Mouse (Mus musculus) hindbrain, embryonic 14.5 days (tissue): ENCODE measurements at regions not wholly inside any gene's neighbourhood (a gene's known extent, or its start where the extent isn't known, plus 50 kb on each side); places are given as distances from the start of the nearest gene placed in this dataset.
A peak's percentile ranks its signal among the peaks of the same experiment; 100 is the strongest.
"Not testable (repeated sequence)": the region's sequence is repeated elsewhere in the genome, so short reads cannot be mapped to it uniquely, and the experiment has no call there.

Experiments used
- ATAC-seq: fragments of 200-750 bp; cut with Nextera tagmentation; 2 replicates; pipeline ENCODE4 v1.8.0; 2017; ENCODE audit warnings: moderate number of reproducible peaks, mild to moderate bottlenecking, moderate TSS enrichment, moderate library complexity; ENCODE audit not compliant: low FRiP score
- DNase-seq: peaks from one replicate; pipeline ENCODE4 v3.0.0-alpha.2; 2015; ENCODE audit warnings: low spot score
- H3K27ac ChIP-seq: fragments of 300-500 bp; sonication (generic); 2 replicates; pipeline ENCODE4 v1.5.1; 2014; ENCODE audit warnings: mild to moderate bottlenecking, moderate library complexity
- H3K27me3 ChIP-seq: fragments of 300-500 bp; sonication (generic); 2 replicates; pipeline ENCODE4 v1.6.1; 2014; ENCODE audit warnings: mild to moderate bottlenecking, low read length, mixed read lengths; ENCODE audit not compliant: control insufficient read depth, insufficient read depth
- H3K36me3 ChIP-seq: fragments of 300-500 bp; sonication (generic); replicated peaks from 2 replicates; pipeline ENCODE4 v1.6.1; 2014; ENCODE audit not compliant: control insufficient read depth, insufficient read depth
- H3K4me1 ChIP-seq: fragments of 300-500 bp; sonication (generic); replicated peaks from 2 replicates; pipeline ENCODE4 v1.6.1; 2014; ENCODE audit warnings: antibody characterized with exemption, low read length, mixed read lengths; ENCODE audit not compliant: control insufficient read depth, insufficient read depth
- H3K4me2 ChIP-seq: fragments of 300-500 bp; sonication (generic); replicated peaks from 2 replicates; pipeline ENCODE4 v1.6.1; 2014; ENCODE audit warnings: mild to moderate bottlenecking, moderate library complexity
- H3K4me3 ChIP-seq: fragments of 300-500 bp; sonication (generic); replicated peaks from 2 replicates; pipeline ENCODE4 v1.5.1; 2014; ENCODE audit warnings: mild to moderate bottlenecking, low read length
- H3K9ac ChIP-seq: fragments of 300-500 bp; sonication (generic); 2 replicates; pipeline ENCODE4 v1.6.1; 2014
- H3K9me3 ChIP-seq: fragments of 300-500 bp; sonication (generic); 2 replicates; pipeline ENCODE4 v1.6.1; 2016; ENCODE audit warnings: low read length; ENCODE audit not compliant: control insufficient read depth
- WGBS: fragments of 180-500 bp; shearing (Covaris S2); extraction: QIAGEN DNeasy Blood & Tissue Kit; methylation state at CpG from one replicate; pipeline ENCODE4 v1.1.7; 2014; 5-methylcytosine and 5-hydroxymethylcytosine counted together

GRCm38 (mm10) chr12:15603319-15603718, 213.4 kb downstream of the Trib2 start:
- no peaks in the 10 kb centered on the region for H3K27me3 ChIP-seq
- H3K4me1 ChIP-seq, result peaks cover 11% of the 10 kb centered on the region
- 51% methylated on average over 5 of the region's 5 CpGs for WGBS
- H3K27ac ChIP-seq, result no peak overlapping the region
- peak; percentile 45 for DNase-seq
- H3K9me3 ChIP-seq, result no peaks in the 10 kb centered on the region
- H3K4me3 ChIP-seq, result no peak overlapping the region
- no peak; the same call in 1 of the 2 replicates for ATAC-seq
- H3K4me2 ChIP-seq, result no peak overlapping the region
- no peaks in the 10 kb centered on the region for H3K36me3 ChIP-seq
- no peak overlapping the region for H3K9ac ChIP-seq

GRCm38 (mm10) chr12:15594704-15595103, 222.0 kb downstream of the Trib2 start:
- H3K4me1 ChIP-seq, result no peaks in the 10 kb centered on the region
- WGBS, result 59% methylated on average over 2 of the region's 2 CpGs

GRCm38 (mm10) chr12:15587864-15588263, 228.9 kb downstream of the Trib2 start:
- not testable (repeated sequence) for DNase-seq
- WGBS, result 99% methylated on average over 2 of the region's 2 CpGs

More at GRCm38 (mm10) chr12:15594704-15595103, 222.0 kb downstream of the Trib2 start:
- no peaks in the 10 kb centered on the region for H3K27me3 ChIP-seq
- H3K27ac ChIP-seq, result no peak overlapping the region
- DNase-seq, result no peak
- no peak overlapping the region for H3K4me3 ChIP-seq
- H3K4me2 ChIP-seq, result no peak overlapping the region
- H3K9ac ChIP-seq, result no peak overlapping the region
- H3K36me3 ChIP-seq, result no peaks in the 10 kb centered on the region
- no peaks in the 10 kb centered on the region for H3K9me3 ChIP-seq
- ATAC-seq, result no peak

GRCm38 (mm10) chr12:15586706-15587442, 229.8 kb downstream of the Trib2 start:
- ATAC-seq (no peak), DNase-seq (no peak)
- no peaks in the 10 kb centered on the region for H3K9me3 ChIP-seq
- H3K4me1 ChIP-seq, result no peaks in the 10 kb centered on the region
- no peak overlapping the region for H3K9ac ChIP-seq
- no peak overlapping the region for H3K4me2 ChIP-seq
- no peaks in the 10 kb centered on the region for H3K36me3 ChIP-seq
- no peaks in the 10 kb centered on the region for H3K27me3 ChIP-seq
- no peak overlapping the region for H3K4me3 ChIP-seq
- no peak overlapping the region for H3K27ac ChIP-seq
- 93% methylated on average over 4 of the region's 4 CpGs for WGBS

More at GRCm38 (mm10) chr12:15587864-15588263, 228.9 kb downstream of the Trib2 start:
- H3K27ac ChIP-seq, H3K4me3 ChIP-seq, H3K4me2 ChIP-seq, H3K9ac ChIP-seq, H3K4me1 ChIP-seq, H3K27me3 ChIP-seq, H3K9me3 ChIP-seq, H3K36me3 ChIP-seq, ATAC-seq: not testable (repeated sequence)

- ATAC-seq (no peak), DNase-seq (no peak)
- no peaks in the 10 kb centered on the region for H3K27me3 ChIP-seq
- H3K9ac ChIP-seq, result no peak overlapping the region
- no peak overlapping the region for H3K27ac ChIP-seq
- 82% methylated on average over 1 of the region's 1 CpGs for WGBS
- no peaks in the 10 kb centered on the region for H3K36me3 ChIP-seq
- H3K9me3 ChIP-seq, result no peaks in the 10 kb centered on the region
- no peak overlapping the region for H3K4me3 ChIP-seq
- H3K4me1 ChIP-seq, result no peaks in the 10 kb centered on the region
- H3K4me2 ChIP-seq, result no peak overlapping the region
These were observed 230.9 kb downstream of the Trib2 start for GRCm38 (mm10) chr12:15585845-15586244.

- 94% methylated on average over 4 of the region's 4 CpGs for WGBS
- H3K9ac ChIP-seq, result no peak overlapping the region
- DNase-seq (no peak), ATAC-seq (no peak)
- H3K9me3 ChIP-seq, result no peaks in the 10 kb centered on the region
- no peak overlapping the region for H3K27ac ChIP-seq
- no peaks in the 10 kb centered on the region for H3K4me1 ChIP-seq
- no peak overlapping the region for H3K4me2 ChIP-seq
- H3K27me3 ChIP-seq, result no peaks in the 10 kb centered on the region
- H3K4me3 ChIP-seq, result no peak overlapping the region
- no peaks in the 10 kb centered on the region for H3K36me3 ChIP-seq
These were observed 232.0 kb downstream of the Trib2 start for GRCm38 (mm10) chr12:15584721-15585120.

GRCm38 (mm10) chr12:15566785-15567109, 250.0 kb downstream of the Trib2 start:
- ATAC-seq, result no peak
- Histone ChIP-seq H3K4me1 (no peaks in the 10 kb centered on the region), H3K9me3 (no peaks in the 10 kb centered on the region), H3K27ac (no peak overlapping the region), H3K9ac (no peak overlapping the region), H3K36me3 (no peaks in the 10 kb centered on the region), H3K27me3 (no peaks in the 10 kb centered on the region), H3K4me2 (no peak overlapping the region), H3K4me3 (no peak overlapping the region)
- 36% methylated on average over 4 of the region's 4 CpGs for WGBS
- DNase-seq, result no peak

- 18% methylated on average over 3 of the region's 3 CpGs for WGBS
- Histone ChIP-seq H3K9ac (no peak overlapping the region), H3K4me3 (no peak overlapping the region), H3K9me3 (no peaks in the 10 kb centered on the region), H3K36me3 (no peaks in the 10 kb centered on the region), H3K27ac (no peak overlapping the region), H3K4me1 (no peaks in the 10 kb centered on the region), H3K27me3 (no peaks in the 10 kb centered on the region), H3K4me2 (no peak overlapping the region)
- DNase-seq (no peak), ATAC-seq (no peak)
These were observed 250.6 kb downstream of the Trib2 start for GRCm38 (mm10) chr12:15565941-15566784.

- Histone ChIP-seq H3K9me3 (no peaks in the 10 kb centered on the region), H3K4me1 (no peaks in the 10 kb centered on the region), H3K27me3 (no peaks in the 10 kb centered on the region), H3K4me3 (no peak overlapping the region), H3K27ac (no peak overlapping the region), H3K36me3 (no peaks in the 10 kb centered on the region), H3K9ac (no peak overlapping the region), H3K4me2 (no peak overlapping the region)
- DNase-seq (no peak), ATAC-seq (no peak)
- 56% methylated on average over 4 of the region's 4 CpGs for WGBS
These were observed 253.9 kb downstream of the Trib2 start for GRCm38 (mm10) chr12:15562826-15563225.
